Mouse (Mus musculus) liver, embryonic 14.5 days (tissue): ENCODE measurements around the gene Nploc4.

Experiments
- CTCF ChIP-seq: IDR thresholded peaks from 2 replicates; pipeline ENCODE4 v1.5.1; 2016; ENCODE audit warnings: antibody characterized with exemption, low read depth, control low read depth
- EP300 ChIP-seq: IDR thresholded peaks from 2 replicates; pipeline ENCODE4 v1.6.1; 2016; ENCODE audit warnings: antibody characterized with exemption, low read depth

DNA sequence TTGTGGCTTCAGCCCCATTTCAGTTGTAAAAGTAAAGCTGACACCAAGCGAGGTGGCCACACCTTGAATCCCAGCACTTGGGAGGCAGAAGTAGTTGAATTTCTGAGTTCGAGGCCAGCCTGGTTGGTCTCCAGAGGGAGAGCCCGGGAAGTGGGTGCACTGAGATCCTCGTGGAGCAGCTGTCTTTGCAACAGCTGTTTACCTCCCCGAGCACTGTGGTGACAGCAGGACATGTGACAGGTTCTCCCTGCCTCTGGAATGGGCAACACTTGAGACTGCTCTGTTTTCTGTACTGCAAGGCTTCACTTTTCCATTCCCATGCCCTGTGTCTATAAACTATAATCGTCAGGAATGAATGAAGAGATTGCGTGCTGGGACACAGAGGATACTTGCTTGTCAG is 19.7 kb downstream of the Nploc4 start:
- TF ChIP-seq CTCF, result no peak
- no peak for TF ChIP-seq EP300
